Mouse (Mus musculus) MEL (cell line): ENCODE data around the gene 1520401A03Rik. TPM values are rescaled to one million over a fixed set of nuclear protein-coding genes. Genes with fewer than 3 reads are reported as not detected.

Experiments
- DNase-seq: peaks from one replicate; pipeline ENCODE4 v3.0.0; 2011; ENCODE audit warnings: low read depth, low spot score
- H3K27ac ChIP-seq: 2 replicates; pipeline ENCODE4 v1.5.1; 2012; ENCODE audit warnings: low read depth, mild to moderate bottlenecking, control low read depth, low read length, moderate library complexity; ENCODE audit not compliant: control insufficient read depth
- H3K27me3 ChIP-seq, 2 experiments: fragments of 150-350 bp in 1 of 2; sonication (generic) in 1 of 2; 2 replicates each; pipeline ENCODE4 v1.6.1; 2012; ENCODE audit warnings: low read length in 2 of 2, mild to moderate bottlenecking in 2 of 2, improper control_type of control experiment in 1 of 2, moderate library complexity in 1 of 2; ENCODE audit not compliant: insufficient read depth in 2 of 2, control insufficient read depth in 1 of 2
- H3K36me3 ChIP-seq, 2 experiments: 2 replicates each; pipeline ENCODE4 v1.6.1; 2012 to 2014; ENCODE audit warnings: low read length in 2 of 2, improper control_type of control experiment in 1 of 2, inconsistent platforms in 1 of 2, mild to moderate bottlenecking in 1 of 2; ENCODE audit not compliant: insufficient read depth in 2 of 2, control insufficient read depth in 1 of 2
- H3K4me1 ChIP-seq, 2 experiments: fragments of 150-350 bp in 1 of 2; sonication (generic) in 1 of 2; 2 replicates each; pipeline ENCODE4 v1.6.1; 2012; ENCODE audit warnings: low read length in 2 of 2, improper control_type of control experiment in 1 of 2, mild to moderate bottlenecking in 1 of 2; ENCODE audit not compliant: insufficient read depth in 2 of 2, control insufficient read depth in 1 of 2
- H3K4me3 ChIP-seq, 2 experiments: fragments of 150-350 bp in 1 of 2; sonication (generic) in 1 of 2; 2 replicates each; pipeline ENCODE4 v1.5.1; 2012; ENCODE audit warnings: low read depth in 2 of 2, low read length in 2 of 2, mild to moderate bottlenecking in 2 of 2, moderate library complexity in 2 of 2, control low read depth in 1 of 2, improper control_type of control experiment in 1 of 2; ENCODE audit not compliant: control insufficient read depth in 1 of 2, insufficient read depth in 1 of 2
- H3K79me2 ChIP-seq: 2 replicates; pipeline ENCODE4 v1.6.1; 2012; ENCODE audit warnings: mild to moderate bottlenecking, low read length, moderate library complexity; ENCODE audit not compliant: control insufficient read depth, poor library complexity, insufficient read depth
- H3K9ac ChIP-seq: 2 replicates; pipeline ENCODE4 v1.6.1; 2012; ENCODE audit warnings: low read depth, mild to moderate bottlenecking, control low read depth, low read length, moderate library complexity; ENCODE audit not compliant: control insufficient read depth, poor library complexity, severe bottlenecking
- H3K9me3 ChIP-seq: fragments of 150-350 bp; sonication (generic); replicated peaks from 2 replicates; pipeline ENCODE4 v1.6.1; 2012; ENCODE audit warnings: mild to moderate bottlenecking, low read length, improper control_type of control experiment, moderate library complexity; ENCODE audit not compliant: insufficient read depth
- BHLHE40 ChIP-seq: IDR thresholded peaks from 2 replicates; pipeline ENCODE4 v1.6.1; 2012; ENCODE audit warnings: low read depth, mild to moderate bottlenecking, inconsistent platforms, low read length, improper control_type of control experiment, borderline replicate concordance
- CTCF ChIP-seq, 3 experiments: IDR thresholded peaks in 2 of 3; conservative IDR thresholded peaks in 1 of 3; 2 replicates each; pipeline ENCODE4 v1.5.1; 2011 to 2012; ENCODE audit warnings: low read length in 3 of 3, low read depth in 2 of 3, mild to moderate bottlenecking in 2 of 3, improper control_type of control experiment in 1 of 3, inconsistent platforms in 1 of 3, mixed read lengths in 1 of 3, moderate library complexity in 1 of 3; ENCODE audit not compliant: control insufficient read depth in 1 of 3, insufficient read depth in 1 of 3, poor library complexity in 1 of 3, severe bottlenecking in 1 of 3
- EP300 ChIP-seq, 2 experiments: IDR thresholded peaks; 2 replicates each; pipeline ENCODE4 v1.6.1; 2011; ENCODE audit warnings: improper control_type of control experiment in 2 of 2, low read length in 2 of 2, low read depth in 1 of 2, mild to moderate bottlenecking in 1 of 2
- ETS1 ChIP-seq: IDR thresholded peaks from 2 replicates; pipeline ENCODE4 v1.6.1; 2012; ENCODE audit warnings: low read depth, mild to moderate bottlenecking, inconsistent platforms, low read length, improper control_type of control experiment, moderate library complexity
- KAT2A ChIP-seq: conservative IDR thresholded peaks from 2 replicates; pipeline ENCODE4 v1.6.1; 2012; ENCODE audit warnings: low read depth, low read length, improper control_type of control experiment, inconsistent platforms
- MAZ ChIP-seq: IDR thresholded peaks from 2 replicates; pipeline ENCODE4 v1.6.1; 2012; ENCODE audit warnings: low read depth, mild to moderate bottlenecking, inconsistent platforms, low read length, improper control_type of control experiment
- MEF2A ChIP-seq: IDR thresholded peaks from 2 replicates; pipeline ENCODE4 v1.6.1; 2014; ENCODE audit warnings: low read depth, mild to moderate bottlenecking, inconsistent platforms, low read length, improper control_type of control experiment; ENCODE audit not compliant: poor library complexity, insufficient replicate concordance, severe bottlenecking; ENCODE audit errors: extremely low read depth
- MYB ChIP-seq: IDR thresholded peaks from 2 replicates; pipeline ENCODE4 v1.6.1; 2011; ENCODE audit warnings: mild to moderate bottlenecking, low read depth, low read length, improper control_type of control experiment
- POLR2A ChIP-seq, 2 experiments: IDR thresholded peaks; 2 replicates each; pipeline ENCODE4 v1.6.1; 2011 to 2012; ENCODE audit warnings: low read length in 2 of 2, mild to moderate bottlenecking in 2 of 2, control low read depth in 1 of 2, improper control_type of control experiment in 1 of 2, low read depth in 1 of 2, moderate library complexity in 1 of 2; ENCODE audit not compliant: control insufficient read depth in 1 of 2, insufficient read depth in 1 of 2, poor library complexity in 1 of 2
- SMC3 ChIP-seq: IDR thresholded peaks from 2 replicates; pipeline ENCODE4 v1.6.1; 2011; ENCODE audit warnings: low read depth, low read length, improper control_type of control experiment
- UBTF ChIP-seq: IDR thresholded peaks from 2 replicates; pipeline ENCODE4 v1.6.1; 2012; ENCODE audit warnings: low read depth, mild to moderate bottlenecking, inconsistent platforms, low read length, improper control_type of control experiment, moderate library complexity, borderline replicate concordance; ENCODE audit not compliant: insufficient read depth
- USF2 ChIP-seq, 2 experiments: IDR thresholded peaks; 2 replicates each; pipeline ENCODE4 v1.6.1; 2011 to 2012; ENCODE audit warnings: improper control_type of control experiment in 2 of 2, low read length in 2 of 2, borderline replicate concordance in 1 of 2, inconsistent platforms in 1 of 2, low read depth in 1 of 2, mild to moderate bottlenecking in 1 of 2; ENCODE audit not compliant: insufficient read depth in 1 of 2
- ZMIZ1 ChIP-seq: IDR thresholded peaks from 2 replicates; pipeline ENCODE4 v1.6.1; 2012; ENCODE audit warnings: low read depth, mild to moderate bottlenecking, inconsistent platforms, low read length, improper control_type of control experiment, moderate library complexity
- polyA plus RNA-seq, 2 experiments: library from polyadenylated mRNA; stranded (reverse) in 1 of 2; unstranded in 1 of 2; fragments of >175 nt in 1 of 2; fragments of >200 nt in 1 of 2; gene quantifications; 2 replicates each; pipeline versions ENCODE4 v1.2.1 to v1.2.4; 2012; ENCODE audit warnings: low replicate concordance in 2 of 2, low read depth in 1 of 2; ENCODE audit not compliant: insufficient read length in 2 of 2, insufficient read depth in 1 of 2, missing spikeins in 1 of 2
- total RNA-seq: library from RNA; depleted of rRNA; stranded (reverse); fragments of 300-350 nt; gene quantifications from 2 replicates; pipeline ENCODE4 v1.2.3, GENCODE M21; 2012

The 1520401A03Rik gene
- total and polyA plus RNA-seq, 3 experiments, result not detected

GRCm38 (mm10) chr17:23730441-23730840 lies 7.9 kb upstream of the 1520401A03Rik start:
- no peaks in the 10 kb centered on the region for H3K27me3 ChIP-seq
- H3K4me3 ChIP-seq, result no peak overlapping the region
- peaks cover 2 to 17% of the 10 kb centered on the region in 2 experiments; a peak in 3 of 4 replicates for H3K4me1 ChIP-seq
- peaks cover 8% of the 10 kb centered on the region for H3K79me2 ChIP-seq
- H3K36me3 ChIP-seq, result peaks cover 0 to 13% of the 10 kb centered on the region in 2 experiments; a peak in 3 of 4 replicates
- no peak for TF ChIP-seq MEF2A
- TF ChIP-seq BHLHE40, result no peak
- TF ChIP-seq UBTF, result no peak
- TF ChIP-seq ETS1, result no peak
- TF ChIP-seq KAT2A, result no peak
- no peak for TF ChIP-seq EP300 (IDR thresholded peaks at IDR 0.05; ENCODE audit: low read depth in 1 of 2, low read length in 2 of 2)
- TF ChIP-seq SMC3, result no peak
- no peak for TF ChIP-seq CTCF (IDR thresholded peaks at IDR 0.05 in 2 of 3, conservative IDR thresholded peaks at IDR 0.05 in 1 of 3; ENCODE audit: control insufficient read depth in 1 of 3, insufficient read depth in 1 of 3, low read depth in 2 of 3, low read length in 3 of 3, poor library complexity in 1 of 3, severe bottlenecking in 1 of 3)
- TF ChIP-seq ZMIZ1, result no peak
- TF ChIP-seq USF2 (IDR thresholded peaks at IDR 0.05; ENCODE audit: borderline replicate concordance in 1 of 2, insufficient read depth in 1 of 2, low read depth in 1 of 2, low read length in 2 of 2), result no peak
- H3K9me3 ChIP-seq, result no peaks in the 10 kb centered on the region
- no peak overlapping the region for H3K9ac ChIP-seq
- DNase-seq, result no peak
- no peak overlapping the region for H3K27ac ChIP-seq

GRCm38 (mm10) chr17:23726758-23727142 lies 4.2 kb upstream of the 1520401A03Rik start:
- Histone ChIP-seq H3K4me1 (peaks cover 2 to 21% of the 10 kb centered on the region in 2 experiments; a peak in 3 of 4 replicates), H3K36me3 (peaks cover 0 to 16% of the 10 kb centered on the region in 2 experiments; a peak in 2 of 4 replicates), H3K27ac (peak overlapping the region; percentile 14; the same call in 1 of the 2 replicates), H3K9ac (peak overlapping the region; percentile 99), H3K9me3 (no peaks in the 10 kb centered on the region), H3K27me3 (no peaks in the 10 kb centered on the region), H3K79me2 (peaks cover 8% of the 10 kb centered on the region), H3K4me3 (peak overlapping the region; percentile 75 to 90)
- TF ChIP-seq MEF2A (no peak), MAZ (peak; percentile 54; the same call in 1 of the 2 replicates), MYB (no peak), POLR2A (IDR thresholded peaks at IDR 0.05; ENCODE audit: control insufficient read depth in 1 of 2, insufficient read depth in 1 of 2, low read depth in 1 of 2, low read length in 2 of 2, poor library complexity in 1 of 2) (0 out of 4 replicates have a peak, but pooled peaks of 1 of the 2 experiments have one; percentile 10)
- peak; percentile 78 for DNase-seq
